ENCODE assay signal across 8 mouse cellular contexts in genomic region chr12:85813599-85813998, GRCm38 (mm10). TPM values are rescaled to one million over a fixed set of nuclear protein-coding genes. Genes with fewer than 3 reads are reported as not detected.
DNase-seq lines count a peak whose midpoint lies in the region; ATAC-seq lines count a peak whose summit lies in the region.

No protein-coding gene starts in this region.

- no peak overlapping the region for H3K4me3 ChIP-seq in liver, embryonic 13.5 days (replicated peaks)

- intact Hi-C loops in heart, postnatal 25 days (cut with DNase I), result loop anchor here (2.0 kb wide), 1 partner anchor 29 kb away; no protein-coding TSS in a partner anchor

- no peaks in the 10 kb centered on the region for H3K9me3 ChIP-seq in liver, embryonic 13.5 days (replicated peaks)

- H3K9ac ChIP-seq in liver, embryonic 13.5 days, result no peak overlapping the region

- no peak overlapping the region for H3K4me2 ChIP-seq in liver, embryonic 13.5 days

- 71% methylated on average over 2 of the region's 2 CpGs for WGBS in liver, embryonic 13.5 days (ENCODE audit: insufficient replicate concordance)

- peaks cover 70% of the 10 kb centered on the region for H3K36me3 ChIP-seq in liver, embryonic 13.5 days

- DNase-seq in urinary bladder, postnatal 14 days (ENCODE audit: low spot score), result peak; percentile 20
- DNase-seq in urinary bladder, postnatal 25 days (ENCODE audit: low spot score), result no peak
- DNase-seq in heart, postnatal 25 days (ENCODE audit: low spot score), result peak; percentile 51
- DNase-seq in liver, embryonic 13.5 days, result no peak
- no peak for DNase-seq in testis, postnatal 14 days (ENCODE audit: low spot score)
- no peak for DNase-seq in retina, postnatal 1 day
- DNase-seq in thymus, postnatal 36 days, result no peak
- DNase-seq in layer of hippocampus, postnatal 25 days (ENCODE audit: extremely low spot score in 1 of 2, low spot score in 1 of 2), result no peak

- H3K27ac ChIP-seq in liver, embryonic 13.5 days, result no peak overlapping the region

- no peaks in the 10 kb centered on the region for H3K27me3 ChIP-seq in liver, embryonic 13.5 days

- peaks cover 18% of the 10 kb centered on the region for H3K4me1 ChIP-seq in liver, embryonic 13.5 days (replicated peaks)

- ATAC-seq in liver, embryonic 13.5 days (ENCODE audit: low read depth), result peak; percentile 64

RNA-seq across cellular contexts. Expression of gene Erg28, which starts 10.8 kb away (rescaled TPM):
- 1 to 10 TPM; 5.8 to 7.0 TPM for total RNA-seq in heart, postnatal 25 days (2021)
- 93.5 and 115 TPM in 2 replicates for polyA plus RNA-seq in liver, embryonic 13.5 days (2015; fragmentation: Nextera tagmentation; extraction: Ambion mirVana)
- total RNA-seq in layer of hippocampus, postnatal 25 days (2021), result 10 to 100 TPM; 60.5 to 63.5 TPM

RNA-seq across cellular contexts. Expression of gene Ttll5, which starts 10.9 kb away (rescaled TPM):
- total RNA-seq in heart, postnatal 25 days (2021), result 10 to 100 TPM; 13.0 to 13.4 TPM
- polyA plus RNA-seq in liver, embryonic 13.5 days (2015; fragmentation: Nextera tagmentation; extraction: Ambion mirVana), result 5.0 and 6.4 TPM in 2 replicates
- total RNA-seq in layer of hippocampus, postnatal 25 days (2021), result 10 to 100 TPM; 40.1 to 44.2 TPM

Comparison
In these comparisons a context has a peak if more than half of its experiments do, and no peak if none do; other contexts are left out.
1. DNase-seq: peak in urinary bladder, postnatal 14 days (single experiment) and heart, postnatal 25 days (single experiment); none in urinary bladder, postnatal 25 days (single experiment), liver, embryonic 13.5 days (single experiment), testis, postnatal 14 days (single experiment), retina, postnatal 1 day (single experiment), thymus, postnatal 36 days (0 of 2) and layer of hippocampus, postnatal 25 days (0 of 2).
2. RNA of gene Erg28, which starts 10.8 kb away (total RNA-seq): 60.5 to 63.5 TPM in layer of hippocampus, postnatal 25 days; 5.8 to 7.0 TPM in heart, postnatal 25 days; every median in the first group is over 4 times any median in the second.